Mouse (Mus musculus) ES-E14 (cell line): Measurements from ENCODE around the gene Emc3.

Source experiments
- HCFC1 ChIP-seq: IDR thresholded peaks from 2 replicates; pipeline ENCODE4 v1.6.1; 2012; ENCODE audit warnings: low read length, inconsistent platforms, borderline replicate concordance; ENCODE audit not compliant: insufficient read depth
- MAFK ChIP-seq: IDR thresholded peaks from 2 replicates; pipeline ENCODE4 v1.6.1; 2014; ENCODE audit warnings: mild to moderate bottlenecking, low read depth, low read length, inconsistent platforms; ENCODE audit not compliant: insufficient read depth
- ZC3H11A ChIP-seq: IDR thresholded peaks from 2 replicates; pipeline ENCODE4 v1.6.1; 2012; ENCODE audit warnings: low read depth, mild to moderate bottlenecking, inconsistent platforms, low read length, borderline replicate concordance
- ZNF384 ChIP-seq: IDR thresholded peaks from 2 replicates; pipeline ENCODE4 v1.6.1; 2012; ENCODE audit warnings: low read depth, low read length, inconsistent platforms

GRCm38 (mm10) chr6:113480555-113481373, 50.7 kb downstream of the Emc3 start:
- TF ChIP-seq MAFK = no peak
- TF ChIP-seq ZNF384 = no peak
- no peak for TF ChIP-seq HCFC1
- no peak for TF ChIP-seq ZC3H11A
